Mouse (Mus musculus) small intestine, adult 2 months (tissue): Measurements from ENCODE around the gene Exog. TPM values are rescaled to one million over a fixed set of nuclear protein-coding genes. Genes with fewer than 3 reads are reported as not detected.

Experiments used
- H3K27ac ChIP-seq: fragments of 200-500 bp; 2 replicates; pipeline ENCODE4 v1.5.1; 2012; ENCODE audit warnings: low read depth, low read length, control low read depth, inconsistent platforms; ENCODE audit not compliant: insufficient read depth
- H3K27me3 ChIP-seq: fragments of 200-500 bp; 2 replicates; pipeline ENCODE4 v1.6.1; 2012; ENCODE audit warnings: mild to moderate bottlenecking, moderate library complexity, low read length, inconsistent platforms; ENCODE audit not compliant: control insufficient read depth, insufficient read depth
- H3K36me3 ChIP-seq: fragments of 200-500 bp; 2 replicates; pipeline ENCODE4 v1.6.1; 2012; ENCODE audit warnings: mild to moderate bottlenecking, low read length, control low read depth, inconsistent platforms; ENCODE audit not compliant: control insufficient read depth, insufficient read depth
- H3K4me1 ChIP-seq: fragments of 200-500 bp; 2 replicates; pipeline ENCODE4 v1.6.1; 2012; ENCODE audit warnings: low read length, inconsistent platforms, mixed read lengths; ENCODE audit not compliant: control insufficient read depth, insufficient read depth, insufficient read length
- H3K4me3 ChIP-seq: fragments of 200-500 bp; 2 replicates; pipeline ENCODE4 v1.5.1; 2012; ENCODE audit warnings: low read depth, mild to moderate bottlenecking, control low read depth, inconsistent platforms, low read length, moderate library complexity
- CTCF ChIP-seq: fragments of 200-500 bp; IDR thresholded peaks from 2 replicates; pipeline ENCODE4 v1.5.1; 2012; ENCODE audit warnings: low read depth, mild to moderate bottlenecking, control low read depth, inconsistent platforms, low read length, moderate library complexity, mixed read lengths; ENCODE audit not compliant: insufficient replicate concordance, insufficient read length; ENCODE audit errors: extremely low read depth
- POLR2A ChIP-seq: fragments of 200-500 bp; IDR thresholded peaks from 2 replicates; pipeline ENCODE4 v1.6.1; 2012; ENCODE audit warnings: low read depth, mild to moderate bottlenecking, control low read depth, inconsistent platforms, low read length, moderate library complexity
- WGBS: fragments of 180-500 bp; shearing (Covaris S2); methylation state at CpG from one replicate; pipeline ENCODE4 v1.1.7; 2018; 5-methylcytosine and 5-hydroxymethylcytosine counted together
- polyA plus RNA-seq: library from polyadenylated mRNA; depleted of rRNA; stranded (reverse); fragments of >200 nt; gene quantifications from 2 replicates; pipeline ENCODE4 v1.2.3, GENCODE M21; 2012; rRNA removed

Exog gene
- polyA plus RNA-seq, 1 experiment: 1.1 TPM

GRCm38 (mm10) chr9:119510902-119511301 lies 66.2 kb downstream of the Exog start:
- Histone ChIP-seq H3K4me3 (no peak overlapping the region), H3K36me3 (no peaks in the 10 kb centered on the region), H3K4me1 (no peaks in the 10 kb centered on the region), H3K27ac (no peak overlapping the region), H3K27me3 (no peaks in the 10 kb centered on the region)
- WGBS: 51% methylated on average over 6 of the region's 6 CpGs
- no peak for TF ChIP-seq CTCF
- TF ChIP-seq POLR2A: no peak

GRCm38 (mm10) chr9:119512993-119513392 lies 68.2 kb downstream of the Exog start:
- no peaks in the 10 kb centered on the region for H3K36me3 ChIP-seq
- no peak overlapping the region for H3K4me3 ChIP-seq
- 86% methylated on average over 9 of the region's 9 CpGs for WGBS
- H3K27ac ChIP-seq: no peak overlapping the region
- no peaks in the 10 kb centered on the region for H3K4me1 ChIP-seq
- H3K27me3 ChIP-seq: no peaks in the 10 kb centered on the region
- TF ChIP-seq CTCF (no peak), POLR2A (no peak)

GRCm38 (mm10) chr9:119513816-119514215 lies 69.1 kb downstream of the Exog start:
- Histone ChIP-seq H3K27me3 (no peaks in the 10 kb centered on the region), H3K27ac (no peak overlapping the region), H3K4me3 (no peak overlapping the region), H3K4me1 (no peaks in the 10 kb centered on the region), H3K36me3 (no peaks in the 10 kb centered on the region)
- TF ChIP-seq CTCF: no peak
- no peak for TF ChIP-seq POLR2A
- WGBS: 81% methylated on average over 8 of the region's 8 CpGs

- 73% methylated on average over 8 of the region's 8 CpGs for WGBS
- H3K36me3 ChIP-seq: no peaks in the 10 kb centered on the region
- H3K4me1 ChIP-seq: no peaks in the 10 kb centered on the region
- H3K27me3 ChIP-seq: no peaks in the 10 kb centered on the region
- no peak overlapping the region for H3K27ac ChIP-seq
- no peak for TF ChIP-seq CTCF
- TF ChIP-seq POLR2A: no peak
- no peak overlapping the region for H3K4me3 ChIP-seq
Observed at GRCm38 (mm10) chr9:119514986-119515385, 70.2 kb downstream of the Exog start.

Other genes starting within 250 kb of the Exog start
- 0.09 and 0.36 TPM in 2 replicates for gene Slc22a13, start 235.8 kb upstream of the Exog start, polyA plus RNA-seq
- 5.6 and 11.5 TPM in 2 replicates for gene Oxsr1, start 122.5 kb upstream of the Exog start, polyA plus RNA-seq
- gene Acaa1a, start 105.3 kb upstream of the Exog start, polyA plus RNA-seq: 389 and 776 TPM in 2 replicates
- 14.4 and 25.2 TPM in 2 replicates for gene Myd88, start 103.5 kb upstream of the Exog start, polyA plus RNA-seq
- 8.0 and 8.9 TPM in 2 replicates for gene Xylb, start 87.6 kb upstream of the Exog start, polyA plus RNA-seq
- not detected in 2 replicates for gene Slc22a14, start 79.4 kb upstream of the Exog start, polyA plus RNA-seq
- gene Acvr2b, start 42.8 kb upstream of the Exog start, polyA plus RNA-seq: 2.3 and 5.9 TPM in 2 replicates
- gene Scn5a, start 134.1 kb downstream of the Exog start, polyA plus RNA-seq: 0.27 and 0.41 TPM in 2 replicates